Mouse (Mus musculus) neural tube, embryonic 11.5 days (tissue): ENCODE measurements around the gene Prokr1. TPM values are rescaled to one million over a fixed set of nuclear protein-coding genes. Genes with fewer than 3 reads are reported as not detected.

ENCODE experiments used
- ATAC-seq: fragments of 200-750 bp; cut with Nextera tagmentation; 2 replicates; pipeline ENCODE4 v1.8.0; 2017; ENCODE audit warnings: moderate number of reproducible peaks, mild to moderate bottlenecking, moderate TSS enrichment, moderate library complexity; ENCODE audit not compliant: insufficient read depth, low FRiP score, low TSS enrichment
- DNase-seq: peaks from one replicate; pipeline ENCODE4 v3.0.0-alpha.2; 2015; ENCODE audit warnings: low spot score
- H3K27ac ChIP-seq: fragments of 300-500 bp; sonication (generic); 2 replicates; pipeline ENCODE4 v1.5.1; 2014; ENCODE audit warnings: low read depth, mild to moderate bottlenecking, low read length
- H3K27me3 ChIP-seq: fragments of 300-500 bp; sonication (generic); 2 replicates; pipeline ENCODE4 v1.6.1; 2014; ENCODE audit warnings: mild to moderate bottlenecking, low read length, mixed read lengths; ENCODE audit not compliant: control insufficient read depth, insufficient read depth
- H3K36me3 ChIP-seq: fragments of 300-500 bp; sonication (generic); 2 replicates; pipeline ENCODE4 v1.6.1; 2014; ENCODE audit warnings: mild to moderate bottlenecking, low read length, moderate library complexity, mixed read lengths; ENCODE audit not compliant: control insufficient read depth, insufficient read depth
- H3K4me1 ChIP-seq: fragments of 300-500 bp; sonication (generic); 2 replicates; pipeline ENCODE4 v1.6.1; 2014; ENCODE audit warnings: low read length, mixed read lengths; ENCODE audit not compliant: control insufficient read depth, insufficient read depth
- H3K4me2 ChIP-seq: fragments of 300-500 bp; sonication (generic); 2 replicates; pipeline ENCODE4 v1.6.1; 2014; ENCODE audit warnings: low read depth, mild to moderate bottlenecking, moderate library complexity
- H3K4me3 ChIP-seq: fragments of 300-500 bp; sonication (generic); 2 replicates; pipeline ENCODE4 v1.5.1; 2014; ENCODE audit warnings: low read depth, low read length
- H3K9ac ChIP-seq: fragments of 300-500 bp; sonication (generic); 2 replicates; pipeline ENCODE4 v1.6.1; 2014; ENCODE audit warnings: mild to moderate bottlenecking, low read length
- H3K9me3 ChIP-seq: fragments of 300-500 bp; sonication (generic); 2 replicates; pipeline ENCODE4 v1.6.1; 2016; ENCODE audit warnings: low read length; ENCODE audit not compliant: control insufficient read depth
- whole genome bisulfite sequencing: fragments of 180-500 bp; shearing (Covaris S2); extraction: QIAGEN DNeasy Blood & Tissue Kit; methylation state at CpG from one replicate; pipeline ENCODE4 v1.1.7; 2014; 5-methylcytosine and 5-hydroxymethylcytosine counted together
- polyA plus RNA-seq: library from polyadenylated mRNA; unstranded; fragments of >200 nt; fragmentation: Nextera tagmentation; extraction: Ambion mirVana; gene quantifications from 2 replicates; pipeline ENCODE4 v1.2.1, GENCODE M21; 2014

Prokr1 gene
- polyA plus RNA-seq, 1 experiment from 2014 or later, result 3.6 TPM

- Histone ChIP-seq H3K9ac (no peak overlapping the region), H3K27me3 (no peaks in the 10 kb centered on the region), H3K27ac (no peak overlapping the region), H3K4me2 (no peak overlapping the region), H3K4me3 (no peak overlapping the region), H3K36me3 (no peaks in the 10 kb centered on the region), H3K4me1 (peaks cover 2% of the 10 kb centered on the region; the same call in 1 of the 2 replicates), H3K9me3 (no peaks in the 10 kb centered on the region)
- DNase-seq, result no peak
- ATAC-seq, result no peak
- WGBS, result 80% methylated on average over 8 of the region's 8 CpGs
Measured at GRCm38 (mm10) chr6:87536270-87536669, 54.3 kb downstream of the Prokr1 start.

GRCm38 (mm10) chr6:87535651-87536050 is 54.9 kb downstream of the Prokr1 start:
- no peaks in the 10 kb centered on the region for H3K36me3 ChIP-seq
- H3K4me1 ChIP-seq, result peaks cover 2% of the 10 kb centered on the region; the same call in 1 of the 2 replicates
- H3K9me3 ChIP-seq, result no peaks in the 10 kb centered on the region
- DNase-seq (no peak), ATAC-seq (no peak)
- no peak overlapping the region for H3K27ac ChIP-seq
- no peak overlapping the region for H3K4me2 ChIP-seq
- no peak overlapping the region for H3K9ac ChIP-seq
- H3K4me3 ChIP-seq, result no peak overlapping the region
- no peaks in the 10 kb centered on the region for H3K27me3 ChIP-seq
- WGBS, result 82% methylated on average over 9 of the region's 9 CpGs

GRCm38 (mm10) chr6:87534855-87535575 is 55.5 kb downstream of the Prokr1 start:
- no peak overlapping the region for H3K27ac ChIP-seq
- no peaks in the 10 kb centered on the region; the same call in 1 of the 2 replicates for H3K4me1 ChIP-seq
- no peaks in the 10 kb centered on the region for H3K9me3 ChIP-seq
- H3K4me2 ChIP-seq, result no peak overlapping the region
- no peak overlapping the region for H3K4me3 ChIP-seq
- WGBS, result 88% methylated on average over 9 of the region's 9 CpGs
- ATAC-seq (no peak), DNase-seq (no peak)
- no peak overlapping the region for H3K9ac ChIP-seq
- H3K27me3 ChIP-seq, result no peaks in the 10 kb centered on the region
- no peaks in the 10 kb centered on the region for H3K36me3 ChIP-seq

- ATAC-seq (no peak), DNase-seq (no peak)
- H3K9me3 ChIP-seq, result no peaks in the 10 kb centered on the region
- H3K4me1 ChIP-seq, result no peaks in the 10 kb centered on the region
- no peaks in the 10 kb centered on the region for H3K36me3 ChIP-seq
- no peak within 1 kb of the TSS for H3K9ac ChIP-seq
- 78% methylated on average over 14 of the region's 14 CpGs for WGBS
- no peaks in the 10 kb centered on the region for H3K27me3 ChIP-seq
- no peak within 1 kb of the TSS for H3K27ac ChIP-seq
- no peak within 1 kb of the TSS for H3K4me2 ChIP-seq
- H3K4me3 ChIP-seq, result no peak within 1 kb of the TSS
Measured at GRCm38 (mm10) chr6:87532953-87533710, 57.4 kb downstream of the Prokr1 start, which contains the start of gene Arhgap25. Gene Arhgap25, minus strand, starts transcription at chr6:87533259.

GRCm38 (mm10) chr6:87531456-87532015 is 59.0 kb downstream of the Prokr1 start:
- Histone ChIP-seq H3K4me2 (no peak overlapping the region), H3K27ac (no peak overlapping the region), H3K4me3 (no peak overlapping the region), H3K36me3 (no peaks in the 10 kb centered on the region), H3K27me3 (no peaks in the 10 kb centered on the region), H3K9me3 (no peaks in the 10 kb centered on the region), H3K9ac (no peak overlapping the region), H3K4me1 (no peaks in the 10 kb centered on the region)
- WGBS, result 93% methylated on average over 2 of the region's 2 CpGs
- DNase-seq (no peak), ATAC-seq (no peak)

- no peaks in the 10 kb centered on the region for H3K9me3 ChIP-seq
- ATAC-seq (no peak), DNase-seq (no peak)
- H3K4me2 ChIP-seq, result no peak overlapping the region
- no peak overlapping the region for H3K27ac ChIP-seq
- H3K9ac ChIP-seq, result no peak overlapping the region
- H3K4me1 ChIP-seq, result no peaks in the 10 kb centered on the region
- WGBS, result 87% methylated on average over 2 of the region's 2 CpGs
- no peaks in the 10 kb centered on the region for H3K27me3 ChIP-seq
- H3K4me3 ChIP-seq, result no peak overlapping the region
- no peaks in the 10 kb centered on the region for H3K36me3 ChIP-seq
Measured at GRCm38 (mm10) chr6:87530386-87530785, 60.2 kb downstream of the Prokr1 start.

Other genes starting within 250 kb of the Prokr1 start
- gene Gkn1, start 239.8 kb downstream of the Prokr1 start, polyA plus RNA-seq, result not detected in 2 replicates
- gene Gkn2, start 217.4 kb downstream of the Prokr1 start, polyA plus RNA-seq, result not detected in 2 replicates
- gene Gkn3, start 201.8 kb downstream of the Prokr1 start, polyA plus RNA-seq, result 0.39 TPM in 1 of 2 replicates, not detected in the other
- gene Bmp10, start 161.7 kb downstream of the Prokr1 start, polyA plus RNA-seq, result not detected in 2 replicates
- gene Arhgap25, start 57.5 kb downstream of the Prokr1 start, polyA plus RNA-seq, result 2.5 and 3.4 TPM in 2 replicates
- 14.9 and 15.4 TPM in 2 replicates for gene Aplf, start 81.5 kb upstream of the Prokr1 start, polyA plus RNA-seq
- 6.2 and 6.4 TPM in 2 replicates for gene Efcc1, start 140.1 kb upstream of the Prokr1 start, polyA plus RNA-seq
- gene Gp9, start 187.3 kb upstream of the Prokr1 start, polyA plus RNA-seq, result 2.6 and 4.3 TPM in 2 replicates
- gene Rab43, start 221.4 kb upstream of the Prokr1 start, polyA plus RNA-seq, result 7.9 and 8.4 TPM in 2 replicates
- gene Gm45140, start 245.1 kb upstream of the Prokr1 start, polyA plus RNA-seq, result 2.7 and 4.6 TPM in 2 replicates
- gene Isy1, start 248.1 kb upstream of the Prokr1 start, polyA plus RNA-seq, result 45.6 and 59.3 TPM in 2 replicates